In genomic region chr2:104458569-104459332, GRCm38 (mm10) we compare ENCODE assay signal across 16 mouse cellular contexts. TPM values are rescaled to one million over a fixed set of nuclear protein-coding genes. Genes with fewer than 3 reads are reported as not detected.
DNase-seq lines count a peak whose midpoint lies in the region; ATAC-seq and TF ChIP-seq lines count a peak whose summit lies in the region.
"Had no signal": no experiment of that assay in that cellular context is flagged by ENCODE, and none has a peak within 500 bp of the region (broad histone marks: within the 10 kb centered on the region; RNA-seq: fewer than 3 reads in every experiment).

No protein-coding gene starts in this region.

- H3K4me1 ChIP-seq in thymus, adult 2 months (replicated peaks; ENCODE audit: control insufficient read depth, insufficient read depth, low read length) = peaks cover 2% of the 10 kb centered on the region; the same call in 1 of the 2 replicates
- no peaks in the 10 kb centered on the region for H3K4me1 ChIP-seq in midbrain, postnatal 0 days (ENCODE audit: insufficient read depth, low read length)
- no peaks in the 10 kb centered on the region for H3K4me1 ChIP-seq in forebrain, embryonic 15.5 days
- H3K4me1 ChIP-seq: embryonic facial prominence, embryonic 12.5 days had no signal

- no peaks in the 10 kb centered on the region for H3K27me3 ChIP-seq in thymus, adult 2 months (ENCODE audit: control insufficient read depth, insufficient read depth, low read length)
- no peaks in the 10 kb centered on the region for H3K27me3 ChIP-seq in midbrain, postnatal 0 days (ENCODE audit: insufficient read depth, low read length)
- H3K27me3 ChIP-seq in forebrain, embryonic 15.5 days = no peaks in the 10 kb centered on the region
- H3K27me3 ChIP-seq: CH12.LX; embryonic facial prominence, embryonic 12.5 days; forebrain, embryonic 12.5 days; liver, embryonic 12.5 days had no signal

- peak overlapping the region; percentile 50 for H3K27ac ChIP-seq in gastrocnemius, adult 2 months
- H3K27ac ChIP-seq in thymus, adult 2 months (ENCODE audit: control insufficient read depth, insufficient read depth, low read length) = no peak overlapping the region
- no peak overlapping the region for H3K27ac ChIP-seq in midbrain, postnatal 0 days (ENCODE audit: low read depth, low read length)
- H3K27ac ChIP-seq in forebrain, embryonic 15.5 days (replicated peaks) = no peak overlapping the region
- H3K27ac ChIP-seq: embryonic facial prominence, embryonic 12.5 days; forebrain, embryonic 12.5 days; liver, embryonic 12.5 days had no signal

- H3K4me2 ChIP-seq in midbrain, postnatal 0 days (ENCODE audit: low read depth, low read length, poor library complexity, severe bottlenecking) = no peak overlapping the region
- no peak overlapping the region for H3K4me2 ChIP-seq in forebrain, embryonic 15.5 days (replicated peaks)
- H3K4me2 ChIP-seq: embryonic facial prominence, embryonic 12.5 days; forebrain, embryonic 12.5 days; liver, embryonic 12.5 days had no signal

- intact Hi-C loops in gastrocnemius, adult 2 months (cut with DNase I) = no loop called here

- no peaks in the 10 kb centered on the region for H3K9me3 ChIP-seq in midbrain, postnatal 0 days (ENCODE audit: low read length)
- no peaks in the 10 kb centered on the region for H3K9me3 ChIP-seq in forebrain, embryonic 15.5 days
- H3K9me3 ChIP-seq: embryonic facial prominence, embryonic 12.5 days; forebrain, embryonic 12.5 days; liver, embryonic 12.5 days had no signal

- DNase-seq in gastrocnemius, adult 2 months = no peak
- no peak for DNase-seq in gastrocnemius, postnatal 4 days (ENCODE audit: low spot score in 2 of 2)
- DNase-seq in thymus, adult 2 months = peak; percentile 21
- no peak for DNase-seq in thymus, adult 18-20 months
- peak; percentile 29 for DNase-seq in induced T-regulatory cell, adult 2 months (ENCODE audit: low read depth)
- no peak for DNase-seq in midbrain, postnatal 0 days (ENCODE audit: low spot score)
- no peak for DNase-seq in spleen, adult 12 weeks (ENCODE audit: low spot score)
- DNase-seq: adrenal gland, adult 8-10 months; kidney, postnatal 10 days; right cerebral cortex, postnatal 25 days had no signal

- no peak for ATAC-seq in midbrain, postnatal 0 days (ENCODE audit: low FRiP score)
- no peak for ATAC-seq in forebrain, embryonic 15.5 days (replicated peaks)
- ATAC-seq: intestine, embryonic 16.5 days; liver, embryonic 12.5 days had no signal

- no peak for TF ChIP-seq POLR2A in thymus, adult 2 months (IDR thresholded peaks at IDR 0.05; ENCODE audit: control insufficient read depth, extremely low read depth, insufficient read depth, low read length, poor library complexity)

- WGBS in thymus, adult 2 months = 84% methylated on average over 8 of the region's 8 CpGs
- 89% methylated on average over 8 of the region's 8 CpGs for WGBS in midbrain, postnatal 0 days
- 86% methylated on average over 8 of the region's 8 CpGs for WGBS in forebrain, embryonic 15.5 days

- H3K4me3 ChIP-seq in gastrocnemius, adult 2 months = peak overlapping the region; percentile 13; the same call in 1 of the 2 replicates
- H3K4me3 ChIP-seq in thymus, adult 2 months (ENCODE audit: control insufficient read depth, insufficient read depth, low read length) = no peak overlapping the region
- H3K4me3 ChIP-seq in midbrain, postnatal 0 days (ENCODE audit: low read depth, low read length) = no peak overlapping the region
- no peak overlapping the region for H3K4me3 ChIP-seq in forebrain, embryonic 15.5 days
- H3K4me3 ChIP-seq: embryonic facial prominence, embryonic 12.5 days; forebrain, embryonic 12.5 days; liver, embryonic 12.5 days had no signal

- H3K36me3 ChIP-seq in thymus, adult 2 months (ENCODE audit: control insufficient read depth, insufficient read depth, low read length) = no peaks in the 10 kb centered on the region
- no peaks in the 10 kb centered on the region for H3K36me3 ChIP-seq in midbrain, postnatal 0 days (ENCODE audit: insufficient read depth, low read length)
- no peaks in the 10 kb centered on the region for H3K36me3 ChIP-seq in forebrain, embryonic 15.5 days
- H3K36me3 ChIP-seq: embryonic facial prominence, embryonic 12.5 days; forebrain, embryonic 12.5 days had no signal

- no peak for TF ChIP-seq CTCF in gastrocnemius, adult 2 months (IDR thresholded peaks at IDR 0.05)
- no peak for TF ChIP-seq CTCF in thymus, adult 2 months (IDR thresholded peaks at IDR 0.05; ENCODE audit: borderline replicate concordance, control insufficient read depth, extremely low read depth, insufficient read depth, low read length, poor library complexity)
- TF ChIP-seq CTCF in midbrain, postnatal 0 days (IDR thresholded peaks at IDR 0.05) = no peak

- H3K9ac ChIP-seq in midbrain, postnatal 0 days (replicated peaks; ENCODE audit: low read length, poor library complexity, severe bottlenecking) = no peak overlapping the region
- no peak overlapping the region for H3K9ac ChIP-seq in forebrain, embryonic 15.5 days (replicated peaks)
- H3K9ac ChIP-seq: embryonic facial prominence, embryonic 12.5 days; forebrain, embryonic 12.5 days; liver, embryonic 12.5 days had no signal

RNA-seq across cellular contexts. Expression of gene Hipk3, which starts 35.5 kb away (rescaled TPM):
- 100 to 1,000 TPM; 228 to 267 TPM for total RNA-seq in gastrocnemius, adult 2 months (2021)
- 100 to 1,000 TPM; 148 to 153 TPM for total RNA-seq in gastrocnemius, postnatal 4 days (2021)
- polyA plus RNA-seq in thymus, adult 2 months (2012; rRNA removed) = 28.5 and 28.6 TPM in 2 replicates
- total RNA-seq in midbrain, postnatal 0 days (2014; rRNA removed) = 43.7 and 44.2 TPM in 2 replicates
- 5.3 and 5.8 TPM in 2 replicates for polyA plus RNA-seq in midbrain, postnatal 0 days (2015; fragmentation: Nextera tagmentation; extraction: Ambion mirVana)
- polyA plus RNA-seq in forebrain, embryonic 15.5 days (2015; fragmentation: Nextera tagmentation; extraction: Ambion mirVana) = 6.4 and 6.6 TPM in 2 replicates

RNA-seq across cellular contexts. Expression of gene D430041D05Rik, which starts 47.9 kb away (rescaled TPM):
- 1 to 10 TPM; 1.3 to 1.9 TPM for total RNA-seq in gastrocnemius, adult 2 months (2021)
- 1 to 10 TPM; 2.5 to 2.8 TPM for total RNA-seq in gastrocnemius, postnatal 4 days (2021)
- 3.0 and 3.3 TPM in 2 replicates for polyA plus RNA-seq in thymus, adult 2 months (2012; rRNA removed)
- total RNA-seq in midbrain, postnatal 0 days (2014; rRNA removed) = 47.6 and 48.0 TPM in 2 replicates
- 6.6 and 7.9 TPM in 2 replicates for polyA plus RNA-seq in midbrain, postnatal 0 days (2015; fragmentation: Nextera tagmentation; extraction: Ambion mirVana)
- 11.8 and 12.4 TPM in 2 replicates for polyA plus RNA-seq in forebrain, embryonic 15.5 days (2015; fragmentation: Nextera tagmentation; extraction: Ambion mirVana)
- total RNA-seq: CH12.LX had no signal

Comparison
In these comparisons a context has a peak if more than half of its experiments do, and no peak if none do; other contexts are left out.
1. DNase-seq: peak in thymus, adult 2 months (single experiment) and induced T-regulatory cell, adult 2 months (single experiment); none in gastrocnemius, adult 2 months (single experiment), gastrocnemius, postnatal 4 days (0 of 2), thymus, adult 18-20 months (0 of 2), midbrain, postnatal 0 days (single experiment) and spleen, adult 12 weeks (single experiment).
2. RNA of gene D430041D05Rik, which starts 47.9 kb away (total RNA-seq): 47.6 to 48.0 TPM in midbrain, postnatal 0 days; 2.5 to 2.8 TPM in gastrocnemius, postnatal 4 days and 1.3 to 1.9 TPM in gastrocnemius, adult 2 months; every median in the first group is over 10 times any median in the second.